Mouse (Mus musculus) kidney, postnatal 0 days (tissue): ENCODE measurements around the gene Serinc3. TPM values are rescaled to one million over a fixed set of nuclear protein-coding genes. Genes with fewer than 3 reads are reported as not detected.

Experiments used
- ATAC-seq: fragments of 200-750 bp; cut with Nextera tagmentation; replicated peaks from 2 replicates; pipeline ENCODE4 v1.8.0; 2017; ENCODE audit warnings: low read depth, moderate number of reproducible peaks, moderate TSS enrichment, moderate library complexity; ENCODE audit not compliant: low FRiP score
- DNase-seq: peaks from one replicate; pipeline ENCODE4 v3.0.0-alpha.2; 2016; ENCODE audit warnings: low spot score
- H3K27ac ChIP-seq: fragments of 300-500 bp; sonication (generic); 2 replicates; pipeline ENCODE4 v1.5.1; 2014; ENCODE audit warnings: mild to moderate bottlenecking
- H3K27me3 ChIP-seq: fragments of 300-500 bp; sonication (generic); 2 replicates; pipeline ENCODE4 v1.6.1; 2014; ENCODE audit warnings: low read length, mixed read lengths; ENCODE audit not compliant: insufficient read depth
- H3K36me3 ChIP-seq: fragments of 300-500 bp; sonication (generic); 2 replicates; pipeline ENCODE4 v1.6.1; 2014; ENCODE audit warnings: low read length, mixed read lengths; ENCODE audit not compliant: insufficient read depth
- H3K4me1 ChIP-seq: fragments of 300-500 bp; sonication (generic); replicated peaks from 2 replicates; pipeline ENCODE4 v1.6.1; 2014; ENCODE audit warnings: antibody characterized with exemption, low read length, mixed read lengths; ENCODE audit not compliant: insufficient read depth
- H3K4me2 ChIP-seq: fragments of 300-500 bp; sonication (generic); 2 replicates; pipeline ENCODE4 v1.6.1; 2014; ENCODE audit warnings: mild to moderate bottlenecking, low read length, moderate library complexity, mixed read lengths
- H3K4me3 ChIP-seq: fragments of 300-500 bp; sonication (generic); replicated peaks from 2 replicates; pipeline ENCODE4 v1.5.1; 2014; ENCODE audit warnings: low read depth, low read length
- H3K9ac ChIP-seq: fragments of 300-500 bp; sonication (generic); 2 replicates; pipeline ENCODE4 v1.6.1; 2014; ENCODE audit warnings: low read depth, low read length
- H3K9me3 ChIP-seq: fragments of 300-500 bp; sonication (generic); replicated peaks from 2 replicates; pipeline ENCODE4 v1.6.1; 2016; ENCODE audit warnings: low read length, inconsistent platforms, mixed read lengths
- CTCF ChIP-seq: IDR thresholded peaks from 2 replicates; pipeline ENCODE4 v1.5.1; 2016; ENCODE audit warnings: antibody characterized with exemption, low read depth, mild to moderate bottlenecking, moderate library complexity
- WGBS: fragments of 180-500 bp; shearing (Covaris S2); extraction: QIAGEN DNeasy Blood & Tissue Kit; methylation state at CpG from one replicate; pipeline ENCODE4 v1.1.7; 2014; 5-methylcytosine and 5-hydroxymethylcytosine counted together
- polyA plus RNA-seq: library from polyadenylated mRNA; unstranded; fragments of >200 nt; fragmentation: Nextera tagmentation; extraction: Ambion mirVana; gene quantifications from 2 replicates; pipeline ENCODE4 v1.2.1, GENCODE M21; 2015

The Serinc3 gene
- 66.6 and 72.5 TPM in 2 replicates for polyA plus RNA-seq

DNA sequence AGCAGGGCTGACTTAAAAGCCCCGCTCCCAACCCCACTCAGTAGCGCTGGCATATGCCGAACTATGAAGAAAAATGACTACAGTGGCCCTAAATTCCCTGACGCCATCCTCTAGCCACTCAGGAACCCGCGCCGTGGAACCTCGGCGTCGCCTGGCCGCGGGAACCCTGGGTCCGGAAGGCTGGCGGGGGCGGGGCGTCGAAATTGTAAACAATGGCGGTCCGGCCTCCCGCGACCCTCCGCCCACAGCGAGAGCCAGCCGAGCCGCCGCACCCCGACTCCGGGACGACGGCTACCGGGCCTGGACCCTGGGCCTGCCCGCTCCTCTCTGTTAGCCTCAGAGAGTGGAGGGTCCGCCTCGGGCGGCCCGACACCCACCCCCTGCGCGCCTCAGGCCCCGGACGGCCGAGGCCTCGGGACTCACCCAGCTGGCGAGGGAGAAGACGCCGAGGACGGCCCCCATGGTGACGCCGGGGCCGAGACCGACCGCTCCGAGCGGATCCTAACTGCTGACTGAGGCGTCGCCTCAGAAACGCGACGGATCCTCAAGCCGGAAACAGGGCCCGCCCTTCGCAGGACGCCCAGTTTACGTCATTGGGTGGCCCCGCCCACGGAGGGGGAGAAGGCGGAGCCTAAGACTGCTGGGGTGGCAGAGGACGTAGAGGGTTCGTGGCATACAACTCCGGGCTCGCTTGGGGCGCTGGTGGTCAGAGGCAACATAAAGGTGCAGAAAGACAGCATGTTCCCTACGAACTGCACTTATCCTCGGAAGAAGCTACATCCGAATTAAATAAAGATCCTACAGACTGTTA, at the start of gene Serinc3:
Gene Serinc3 (minus strand): TSS at position 557 of the 811 bp plus-strand sequence.
- ATAC-seq (peak; percentile 97), DNase-seq (peak; percentile 98)
- Histone ChIP-seq H3K4me2 (peak within 1 kb of the TSS; percentile 66), H3K4me3 (peak within 1 kb of the TSS; percentile 94), H3K27me3 (no peaks in the 10 kb centered on the region), H3K9ac (peak within 1 kb of the TSS; percentile 98), H3K4me1 (peaks cover 8% of the 10 kb centered on the region), H3K36me3 (no peaks in the 10 kb centered on the region), H3K9me3 (no peaks in the 10 kb centered on the region), H3K27ac (peak within 1 kb of the TSS; percentile 100)
- WGBS: under 1% methylated on average over 74 of the region's 74 CpGs
- peak; percentile 57 for TF ChIP-seq CTCF

DNA sequence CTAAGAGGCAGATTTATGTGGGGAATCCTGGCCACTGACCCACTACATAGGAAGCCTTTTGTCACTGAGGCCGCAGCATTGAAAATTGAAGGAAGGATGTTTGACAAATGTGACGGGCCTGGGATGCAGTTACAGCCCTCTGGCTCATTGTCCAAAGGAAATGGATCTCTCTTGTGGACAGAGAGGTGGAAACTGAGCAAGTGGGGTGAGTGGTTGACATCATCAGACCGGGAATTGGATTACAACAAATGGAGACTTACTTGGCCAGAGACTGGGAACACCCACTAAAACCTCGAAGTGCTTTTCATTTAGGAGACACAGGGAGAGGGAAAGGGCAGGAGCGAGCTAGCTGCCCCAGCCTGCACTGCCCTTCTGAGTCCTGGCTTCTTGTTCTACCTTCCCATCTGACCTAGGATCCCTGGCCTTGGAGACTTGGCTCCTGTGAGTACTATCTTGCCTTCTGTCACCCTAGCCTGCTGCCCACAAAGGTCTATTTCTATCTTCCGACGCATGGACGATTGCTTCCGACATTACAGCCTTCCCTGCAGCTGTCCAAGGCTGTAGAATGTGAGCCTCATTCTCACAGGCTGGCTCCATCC, 48.9 kb upstream of the Serinc3 start:
- H3K36me3 ChIP-seq: no peaks in the 10 kb centered on the region
- peak overlapping the region; percentile 30 for H3K4me2 ChIP-seq
- H3K27ac ChIP-seq: peak overlapping the region; percentile 80
- no peak for TF ChIP-seq CTCF
- no peaks in the 10 kb centered on the region for H3K9me3 ChIP-seq
- ATAC-seq: no peak; the same call in 1 of the 2 replicates
- H3K4me3 ChIP-seq: no peak overlapping the region
- peak; percentile 79 for DNase-seq
- 17% methylated on average over 9 of the region's 9 CpGs for WGBS
- no peaks in the 10 kb centered on the region for H3K27me3 ChIP-seq
- no peak overlapping the region for H3K9ac ChIP-seq
- peaks cover 23% of the 10 kb centered on the region for H3K4me1 ChIP-seq

DNA sequence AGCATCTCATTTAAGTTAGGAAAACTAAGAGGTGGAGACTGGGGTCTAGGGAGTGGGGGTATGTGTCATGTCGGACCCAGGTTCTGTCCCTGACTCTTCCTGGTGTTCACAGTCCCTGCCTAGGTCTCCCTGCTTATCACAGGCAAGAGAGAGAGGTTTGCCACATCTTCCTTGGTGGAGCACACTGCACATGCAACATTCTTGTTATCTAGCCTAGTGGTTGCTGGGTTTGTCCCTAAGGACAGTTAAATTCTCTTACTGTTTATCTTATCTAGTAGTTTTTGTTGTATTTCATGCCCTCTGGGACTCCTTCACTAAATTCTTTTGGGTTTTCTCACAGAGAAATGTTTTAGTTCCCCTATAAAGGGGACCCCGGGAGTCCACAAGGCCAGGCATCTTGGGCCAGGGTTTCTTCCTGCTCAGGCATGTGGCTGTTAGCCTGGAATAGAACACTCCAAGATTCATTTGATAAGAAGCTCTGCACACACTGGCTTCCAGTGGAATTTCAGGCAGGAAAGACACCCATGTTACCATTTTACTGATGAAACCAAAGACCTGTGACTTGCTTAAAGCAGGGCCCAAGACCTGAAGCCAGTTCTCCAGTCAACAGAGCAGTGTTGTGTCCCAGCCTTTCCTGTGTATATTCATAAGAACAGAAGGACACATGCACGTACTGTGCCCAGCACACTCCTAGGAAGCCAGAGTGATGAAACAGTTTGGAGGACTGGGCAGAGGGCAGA, 48.1 kb upstream of the Serinc3 start:
- H3K4me1 ChIP-seq: peaks cover 23% of the 10 kb centered on the region
- ATAC-seq (no peak), DNase-seq (no peak)
- H3K9ac ChIP-seq: no peak overlapping the region
- H3K4me3 ChIP-seq: no peak overlapping the region
- no peak for TF ChIP-seq CTCF
- peak overlapping the region; percentile 30; the same call in 1 of the 2 replicates for H3K4me2 ChIP-seq
- peak overlapping the region; percentile 80 for H3K27ac ChIP-seq
- 47% methylated on average over 3 of the region's 3 CpGs for WGBS
- no peaks in the 10 kb centered on the region for H3K27me3 ChIP-seq
- H3K9me3 ChIP-seq: no peaks in the 10 kb centered on the region
- H3K36me3 ChIP-seq: no peaks in the 10 kb centered on the region

DNA sequence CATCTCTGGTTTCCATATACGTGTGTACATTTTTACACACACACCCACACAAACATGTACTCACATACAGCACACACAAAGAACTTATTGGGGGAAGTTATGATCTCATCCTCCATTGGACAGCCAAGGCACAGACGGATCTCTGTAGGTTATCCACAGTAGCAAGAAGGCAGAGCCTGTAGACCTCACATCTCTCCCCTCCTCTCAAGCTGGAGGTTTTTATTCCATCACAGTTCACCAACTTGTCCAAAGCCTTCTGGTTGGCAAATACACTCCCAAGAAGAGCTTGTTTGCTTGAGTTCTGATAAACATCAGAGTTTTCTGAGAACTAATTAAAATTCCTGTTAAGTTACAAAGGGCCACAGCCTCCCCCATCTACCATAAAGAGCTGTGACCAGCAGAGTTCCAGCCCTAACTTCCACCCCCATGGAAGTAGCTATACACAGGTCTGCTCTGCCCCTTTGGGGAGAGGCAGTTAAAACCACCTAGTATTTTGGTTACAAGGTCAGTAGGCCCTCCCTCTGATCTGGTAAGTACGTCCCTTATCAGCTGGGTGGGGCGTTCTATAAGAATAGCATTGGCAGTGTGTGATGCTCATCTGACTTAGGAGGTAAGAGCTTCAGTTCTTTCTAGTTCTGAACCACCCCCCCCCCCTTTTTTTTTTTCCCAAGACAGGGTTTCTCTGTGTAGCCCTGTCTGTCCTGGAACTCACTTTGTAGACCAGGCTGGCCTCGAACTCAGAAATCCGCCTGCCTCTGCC, 47.1 kb upstream of the Serinc3 start:
- TF ChIP-seq CTCF: no peak
- 68% methylated on average over 6 of the region's 6 CpGs for WGBS
- DNase-seq: peak; percentile 53
- Histone ChIP-seq H3K27ac (peak overlapping the region; percentile 13; the same call in 1 of the 2 replicates), H3K4me3 (no peak overlapping the region), H3K4me1 (peaks cover 21% of the 10 kb centered on the region), H3K36me3 (no peaks in the 10 kb centered on the region), H3K27me3 (no peaks in the 10 kb centered on the region), H3K4me2 (no peak overlapping the region), H3K9me3 (no peaks in the 10 kb centered on the region), H3K9ac (no peak overlapping the region)
- peak; percentile 72; the same call in 1 of the 2 replicates for ATAC-seq

DNA sequence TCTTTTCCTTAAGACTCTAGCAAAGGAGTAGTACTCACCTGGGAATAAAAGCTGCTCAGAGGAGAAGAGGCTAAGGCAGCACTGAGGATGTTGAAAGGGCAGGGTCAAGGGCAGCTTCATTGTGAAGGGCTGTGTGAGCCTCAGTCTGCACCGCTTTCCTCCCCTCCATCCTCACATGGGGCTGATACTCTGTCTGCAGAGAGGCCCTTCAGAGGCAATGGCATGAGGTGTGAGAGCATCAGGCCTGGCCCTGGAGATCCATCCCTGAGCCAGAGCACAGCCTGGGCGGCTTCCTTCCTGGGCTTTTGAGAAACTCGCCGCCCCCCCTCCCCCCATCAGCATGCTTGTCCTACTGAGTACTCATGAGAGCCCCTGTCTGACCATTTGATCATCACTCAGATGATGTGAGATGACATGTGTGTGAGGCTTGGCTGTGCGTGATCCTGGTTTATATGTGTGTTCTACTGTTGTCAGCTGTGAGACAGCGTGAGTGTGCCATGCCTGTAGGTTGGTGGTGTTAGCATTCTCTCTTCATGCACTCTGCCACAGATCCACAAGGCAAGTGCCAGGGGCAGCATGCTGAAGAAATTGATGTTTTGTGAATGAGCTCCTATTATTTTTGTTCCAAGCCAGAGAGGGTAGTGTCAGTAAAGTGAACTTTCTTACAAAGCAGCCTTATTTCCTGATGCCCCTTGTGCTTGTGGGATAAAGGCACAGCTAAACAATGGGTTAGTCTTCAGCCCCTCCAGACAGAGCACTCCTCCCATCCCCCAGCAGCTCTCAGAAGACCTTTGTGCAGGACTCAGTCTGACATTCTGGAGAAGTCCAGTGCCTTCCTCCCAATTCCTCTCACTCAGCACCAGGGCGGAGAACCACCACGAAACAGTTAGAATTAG, 45.7 kb upstream of the Serinc3 start:
- H3K36me3 ChIP-seq: no peaks in the 10 kb centered on the region
- H3K4me1 ChIP-seq: peaks cover 26% of the 10 kb centered on the region
- peak overlapping the region; percentile 13; the same call in 1 of the 2 replicates for H3K27ac ChIP-seq
- H3K9me3 ChIP-seq: no peaks in the 10 kb centered on the region
- no peaks in the 10 kb centered on the region for H3K27me3 ChIP-seq
- no peak overlapping the region for H3K9ac ChIP-seq
- no peak overlapping the region for H3K4me2 ChIP-seq
- no peak for DNase-seq
- no peak overlapping the region for H3K4me3 ChIP-seq
- ATAC-seq: no peak
- no peak for TF ChIP-seq CTCF
- 79% methylated on average over 8 of the region's 8 CpGs for WGBS
